Mouse (Mus musculus) brain, embryonic 14.5 days (tissue): ENCODE measurements at regions not wholly inside any gene's neighbourhood (a gene's known extent, or its start where the extent isn't known, plus 50 kb on each side); places are given as distances from the start of the nearest gene placed in this dataset.

Experiments used
- CTCF ChIP-seq: fragments of 200-500 bp; IDR thresholded peaks from 2 replicates; pipeline ENCODE4 v1.5.1; 2012; ENCODE audit warnings: inconsistent platforms, mild to moderate bottlenecking, moderate library complexity, borderline replicate concordance; ENCODE audit not compliant: insufficient read depth, insufficient read length; ENCODE audit errors: extremely low read depth
- POLR2A ChIP-seq: fragments of 200-500 bp; IDR thresholded peaks from 2 replicates; pipeline ENCODE4 v1.6.1; 2012; ENCODE audit warnings: mild to moderate bottlenecking, inconsistent platforms, borderline replicate concordance; ENCODE audit not compliant: poor library complexity, insufficient read depth, insufficient read length, severe bottlenecking; ENCODE audit errors: extremely low read depth

- TF ChIP-seq CTCF (no peak), POLR2A (no peak)
These were observed 70.2 kb upstream of the Slco6d1 start for GRCm38 (mm10) chr1:98350725-98351124.
